Mouse (Mus musculus): ENCODE data around the gene Taf10.

- TF ChIP-seq CTCF (IDR thresholded peaks at IDR 0.05) (no peak), EP300 (IDR thresholded peaks at IDR 0.05) (no peak)
Measured at GRCm38 (mm10) chr7:105778553-105779265, 34.5 kb upstream of the Taf10 start.
